Mouse (Mus musculus) CH12.LX (cell line): ENCODE measurements around the gene Rnf41. TPM values are rescaled to one million over a fixed set of nuclear protein-coding genes. Genes with fewer than 3 reads are reported as not detected.

Experiments
- DNase-seq: peaks from one replicate; pipeline ENCODE4 v3.0.0-alpha.2; 2013; ENCODE audit errors: extremely low read depth
- H3K27ac ChIP-seq: 2 replicates; pipeline ENCODE4 v1.5.1; 2012; ENCODE audit warnings: low read depth, mild to moderate bottlenecking, control low read depth, moderate library complexity; ENCODE audit not compliant: insufficient read depth
- H3K27me3 ChIP-seq: replicated peaks from 2 replicates; pipeline ENCODE3; 2012; ENCODE audit warnings: inconsistent platforms
- H3K36me3 ChIP-seq, 2 experiments: replicated peaks in 1 of 2; 2 replicates each; pipeline versions ENCODE3 to v1.6.1; 2012; ENCODE audit warnings: inconsistent platforms in 1 of 2, low read length in 1 of 2, mild to moderate bottlenecking in 1 of 2, mixed read lengths in 1 of 2, moderate library complexity in 1 of 2; ENCODE audit not compliant: control insufficient read depth in 1 of 2, insufficient read depth in 1 of 2
- H3K4me1 ChIP-seq, 2 experiments: 2 replicates each; pipeline ENCODE4 v1.6.1; 2012; ENCODE audit warnings: inconsistent platforms in 1 of 2, moderate library complexity in 1 of 2; ENCODE audit not compliant: insufficient read depth in 2 of 2, control insufficient read depth in 1 of 2
- H3K4me2 ChIP-seq: 2 replicates; pipeline ENCODE4 v1.6.1; 2012; ENCODE audit warnings: low read depth, mild to moderate bottlenecking, control low read depth; ENCODE audit not compliant: poor library complexity, insufficient read depth, severe bottlenecking
- H3K4me3 ChIP-seq, 3 experiments: fragments of 150-350 bp in 1 of 3; sonication (generic) in 1 of 3; replicated peaks in 1 of 3; 2 replicates each; pipeline versions ENCODE3 to v1.5.1; 2011 to 2012; ENCODE audit warnings: low read depth in 2 of 3, low read length in 2 of 3, mild to moderate bottlenecking in 2 of 3, moderate library complexity in 2 of 3, control low read depth in 1 of 3, improper control_type of control experiment in 1 of 3, inconsistent platforms in 1 of 3, mixed read lengths in 1 of 3; ENCODE audit not compliant: poor library complexity in 1 of 3
- H3K79me2 ChIP-seq: replicated peaks from 2 replicates; pipeline ENCODE4 v1.6.1; 2012; ENCODE audit warnings: mild to moderate bottlenecking, moderate library complexity; ENCODE audit not compliant: control insufficient read depth, poor library complexity, insufficient read depth, severe bottlenecking; ENCODE audit errors: extremely low read depth
- H3K9ac ChIP-seq: 2 replicates; pipeline ENCODE4 v1.6.1; 2012; ENCODE audit warnings: low read depth, mild to moderate bottlenecking, control low read depth, moderate library complexity; ENCODE audit not compliant: insufficient read depth
- H3K9me3 ChIP-seq: replicated peaks from 2 replicates; pipeline ENCODE3; 2012; ENCODE audit warnings: low read length, inconsistent platforms, mixed read lengths
- BHLHE40 ChIP-seq: IDR thresholded peaks from 2 replicates; pipeline ENCODE4 v1.6.1; 2011; ENCODE audit warnings: mild to moderate bottlenecking, low read depth, low read length, improper control_type of control experiment
- CTCF ChIP-seq, 2 experiments: IDR thresholded peaks in 1 of 2; conservative IDR thresholded peaks in 1 of 2; 2 replicates each; pipeline ENCODE4 v1.5.1; 2011 to 2012; ENCODE audit warnings: low read depth in 2 of 2, low read length in 2 of 2, improper control_type of control experiment in 1 of 2, inconsistent platforms in 1 of 2, mild to moderate bottlenecking in 1 of 2, moderate library complexity in 1 of 2
- HCFC1 ChIP-seq: IDR thresholded peaks from 2 replicates; pipeline ENCODE4 v1.6.1; 2012; ENCODE audit warnings: low read depth, mild to moderate bottlenecking, inconsistent platforms, low read length, improper control_type of control experiment
- JUN ChIP-seq: IDR thresholded peaks from 2 replicates; pipeline ENCODE4 v1.6.1; 2011; ENCODE audit warnings: low read depth, mild to moderate bottlenecking, low read length, improper control_type of control experiment, moderate library complexity; ENCODE audit not compliant: insufficient read depth
- MEF2A ChIP-seq: IDR thresholded peaks from 2 replicates; pipeline ENCODE4 v1.6.1; 2014; ENCODE audit warnings: low read depth, mild to moderate bottlenecking, inconsistent platforms, low read length, improper control_type of control experiment, borderline replicate concordance
- MYC ChIP-seq: IDR thresholded peaks from 2 replicates; pipeline ENCODE4 v1.6.1; 2011; ENCODE audit warnings: low read depth, mild to moderate bottlenecking, improper control_type of control experiment, low read length
- RAD21 ChIP-seq: IDR thresholded peaks from 2 replicates; pipeline ENCODE4 v1.6.1; 2011; ENCODE audit warnings: low read depth, mild to moderate bottlenecking, low read length, improper control_type of control experiment, moderate library complexity
- RCOR1 ChIP-seq: conservative IDR thresholded peaks from 2 replicates; pipeline ENCODE4 v1.6.1; 2012; ENCODE audit warnings: low read depth, mild to moderate bottlenecking, inconsistent platforms, low read length, improper control_type of control experiment
- SMC3 ChIP-seq: IDR thresholded peaks from 2 replicates; pipeline ENCODE4 v1.6.1; 2011; ENCODE audit warnings: low read depth, low read length, improper control_type of control experiment
- dilution Hi-C: fragments of 300-500 bp; cut with MboI; formaldehyde crosslinking; loops from 2 replicates; pipeline ENCODE4 v1.14.3; 2020; ENCODE audit warnings: low sequenced_read_pairs; ENCODE audit not compliant: extremely low pct_unique_long_range_greater_than_20kb, extremely low pct_ligation_motif_present
- in situ Hi-C: fragments of 300-500 bp; cut with MboI; formaldehyde crosslinking; loops from 3 replicates; pipeline ENCODE4 v1.14.3; 2019; ENCODE audit warnings: low sequenced_read_pairs, low pct_ligation_motif_present, low pct_unique_long_range_greater_than_20kb, mixed read lengths
- polyA plus RNA-seq: library from polyadenylated mRNA; unstranded; fragments of >175 nt; gene quantifications from 2 replicates; pipeline ENCODE4 v1.2.1, GENCODE M21; 2012; ENCODE audit warnings: low read depth; ENCODE audit not compliant: insufficient read length
- total RNA-seq, 2 experiments: library from RNA; depleted of rRNA; stranded (reverse); fragments of 300-350 nt in 1 of 2; fragments of >200 nt in 1 of 2; gene quantifications; 2 replicates each; pipeline ENCODE4 v1.2.3; 2012 to 2014

Rnf41 gene
- total and polyA plus RNA-seq, 3 experiments, result 15.3 to 19.9 (median 17.4) TPM

- dilution Hi-C loops (no loop called here), in situ Hi-C loops (no loop called here)
- Histone ChIP-seq H3K9ac (no peak overlapping the region), H3K4me3 (no peak overlapping the region), H3K9me3 (no peaks in the 10 kb centered on the region), H3K27ac (no peak overlapping the region), H3K36me3 (peaks cover 61 to 87% of the 10 kb centered on the region in 2 experiments), H3K4me2 (no peak overlapping the region), H3K79me2 (no peaks in the 10 kb centered on the region; the same call in 1 of the 2 replicates), H3K27me3 (no peaks in the 10 kb centered on the region), H3K4me1 (peaks cover 0 to 5% of the 10 kb centered on the region in 2 experiments; a peak in 1 of 4 replicates)
- TF ChIP-seq BHLHE40 (no peak), RCOR1 (no peak), CTCF (conservative IDR thresholded peaks at IDR 0.05 in 1 of 2, IDR thresholded peaks at IDR 0.05 in 1 of 2; ENCODE audit: low read depth in 2 of 2, low read length in 2 of 2) (no peak), JUN (no peak), MYC (no peak), MEF2A (no peak)
- DNase-seq, result no peak
Measured at GRCm38 (mm10) chr10:128361836-128362235, 49.6 kb upstream of the Rnf41 start.

- in situ Hi-C loops, result no loop called here
- no peak overlapping the region for H3K27ac ChIP-seq
- no peak overlapping the region for H3K9ac ChIP-seq
- dilution Hi-C loops, result no loop called here
- DNase-seq, result peak; percentile 35
- H3K9me3 ChIP-seq, result no peaks in the 10 kb centered on the region
- peaks cover 2 to 8% of the 10 kb centered on the region in 2 experiments; a peak in 3 of 4 replicates for H3K4me1 ChIP-seq
- H3K4me2 ChIP-seq, result no peak overlapping the region
- no peaks in the 10 kb centered on the region; the same call in 1 of the 2 replicates for H3K79me2 ChIP-seq
- no peaks in the 10 kb centered on the region for H3K27me3 ChIP-seq
- H3K4me3 ChIP-seq, result no peak overlapping the region
- TF ChIP-seq RAD21, result peak; percentile 15
- no peak for TF ChIP-seq JUN
- TF ChIP-seq CTCF (conservative IDR thresholded peaks at IDR 0.05 in 1 of 2, IDR thresholded peaks at IDR 0.05 in 1 of 2; ENCODE audit: low read depth in 2 of 2, low read length in 2 of 2), result peak; percentile 33 to 61
- no peak for TF ChIP-seq BHLHE40
- peak; percentile 42 for TF ChIP-seq SMC3
- H3K36me3 ChIP-seq, result peaks cover 61 to 82% of the 10 kb centered on the region in 2 experiments
Measured at GRCm38 (mm10) chr10:128362568-128362967, 48.9 kb upstream of the Rnf41 start.

DNA sequence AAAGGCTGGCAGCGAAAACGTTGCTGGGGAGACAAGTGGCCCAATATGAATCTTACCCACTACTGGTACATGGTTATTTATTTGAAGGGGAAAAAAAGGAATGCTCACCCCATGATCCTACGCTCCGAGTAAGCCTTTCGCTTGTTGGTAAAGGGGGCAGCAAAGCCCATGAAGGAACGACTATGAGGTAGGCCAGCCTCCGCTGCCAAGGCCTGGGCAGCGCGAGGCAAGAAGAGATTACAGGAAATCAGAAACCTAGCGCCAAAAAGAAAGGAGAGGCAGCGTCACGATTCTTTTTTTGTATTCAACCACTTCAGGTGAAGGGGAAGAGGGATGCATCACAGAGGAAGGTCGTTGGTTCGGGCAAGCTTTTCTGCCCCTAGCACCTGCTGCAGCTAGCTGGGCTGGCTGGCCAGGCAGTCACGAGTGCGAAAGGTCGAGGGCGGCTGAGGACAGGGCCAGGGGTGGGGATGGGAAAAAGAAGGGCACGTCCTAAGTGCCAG, 43.5 kb upstream of the Rnf41 start:
- no peak for DNase-seq
- Histone ChIP-seq H3K27me3 (no peaks in the 10 kb centered on the region), H3K9ac (peak overlapping the region; percentile 77), H3K27ac (peak overlapping the region; percentile 99), H3K9me3 (no peaks in the 10 kb centered on the region), H3K4me3 (peak overlapping the region; percentile 68 to 93 (median 80)), H3K36me3 (peaks cover 17 to 30% of the 10 kb centered on the region in 2 experiments), H3K79me2 (no peaks in the 10 kb centered on the region), H3K4me2 (peak overlapping the region; percentile 73), H3K4me1 (peaks cover 3 to 16% of the 10 kb centered on the region in 2 experiments; a peak in 3 of 4 replicates)
- in situ Hi-C loops, result no loop called here
- no peak for TF ChIP-seq HCFC1
- dilution Hi-C loops, result no loop called here
